Mouse (Mus musculus) C2C12 (cell line): ENCODE measurements around the gene Olfr711.
"Not testable (repeated sequence)": the region's sequence is repeated elsewhere in the genome, so short reads cannot be mapped to it uniquely, and the experiment has no call there.

ENCODE experiments used
- CEBPB ChIP-seq: IDR thresholded peaks from one replicate; pipeline ENCODE4 v1.6.1; 2011; ENCODE audit warnings: low read depth, mild to moderate bottlenecking, control low read depth, moderate library complexity
- CTCF ChIP-seq: IDR thresholded peaks from one replicate; pipeline ENCODE4 v1.5.1; 2011; ENCODE audit not compliant: control insufficient read depth, insufficient read depth, insufficient read length
- FOSL1 ChIP-seq: IDR thresholded peaks from one replicate; pipeline ENCODE4 v1.8.0; 2011; ENCODE audit warnings: mild to moderate bottlenecking, low read length; ENCODE audit not compliant: poor library complexity, insufficient read depth, severe bottlenecking
- MAX ChIP-seq: IDR thresholded peaks from one replicate; pipeline ENCODE4 v1.6.1; 2011; ENCODE audit warnings: mild to moderate bottlenecking, control low read depth
- MYOD1 ChIP-seq: IDR thresholded peaks from one replicate; pipeline ENCODE4 v1.6.1; 2011; ENCODE audit warnings: low read depth; ENCODE audit not compliant: control insufficient read depth, insufficient read length
- MYOG ChIP-seq: IDR thresholded peaks from one replicate; pipeline ENCODE4 v1.6.1; 2011; ENCODE audit not compliant: control insufficient read depth, insufficient read length; ENCODE audit errors: extremely low read depth
- USF1 ChIP-seq: IDR thresholded peaks from one replicate; pipeline ENCODE4 v1.6.1; 2011; ENCODE audit warnings: low read depth, mild to moderate bottlenecking, control low read depth, moderate library complexity

DNA sequence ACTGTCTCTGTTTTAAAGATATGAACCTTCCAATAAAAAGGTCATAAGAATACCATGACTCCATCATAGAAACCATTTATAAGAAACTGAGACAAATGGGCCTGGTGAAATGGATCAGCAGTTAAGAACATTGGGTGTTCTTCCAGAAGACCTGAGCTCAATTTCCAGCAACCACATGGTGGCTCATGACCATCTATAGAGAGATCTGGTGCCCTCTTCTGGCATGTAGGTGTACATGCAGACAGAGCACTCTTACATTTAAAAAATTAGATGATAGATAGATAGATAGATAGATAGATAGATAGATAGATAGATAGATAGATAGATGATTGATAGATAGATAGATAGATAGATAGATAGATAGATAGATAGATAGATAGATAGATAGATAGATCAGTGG lies 7.8 kb downstream of the Olfr711 start:
- not testable (repeated sequence) for TF ChIP-seq FOSL1, CTCF, MYOG, USF1, MYOD1, CEBPB, MAX
